Mouse (Mus musculus) natural killer cell, adult 2 months (primary cell): ENCODE data around the gene Ralgapb.
"Not testable (repeated sequence)": the region's sequence is repeated elsewhere in the genome, so short reads cannot be mapped to it uniquely, and the experiment has no call there.

Experiments used
- DNase-seq, 2 experiments: peaks; one replicate each; pipeline ENCODE4 v3.0.0; 2022; ENCODE audit warnings: low spot score in 2 of 2

Gene Ralgapb

DNA sequence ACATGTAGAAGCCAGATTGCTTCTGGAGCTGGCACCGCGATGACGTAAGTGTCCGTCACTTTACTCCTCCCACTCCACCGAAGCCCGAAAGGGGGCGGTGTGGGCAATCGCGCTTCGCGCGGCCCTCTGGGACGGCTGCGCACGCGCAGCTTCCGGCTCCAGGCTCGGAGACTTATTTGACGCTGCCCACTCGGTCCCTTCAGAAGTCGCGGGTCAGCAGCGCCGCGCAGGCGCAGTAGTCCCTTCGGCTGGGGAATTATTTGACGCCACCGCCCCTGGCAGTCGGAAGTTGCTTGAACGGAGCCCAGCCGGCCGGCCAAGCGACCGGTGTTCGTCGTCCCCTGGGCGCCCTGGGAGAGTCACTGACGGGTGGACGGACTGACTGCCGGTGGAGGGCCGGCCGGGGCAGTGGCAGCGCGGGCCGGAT is at the start of gene Ralgapb:
Gene Ralgapb (plus strand): TSS at position 254 of the 427 bp plus-strand sequence.
- DNase-seq: peak; percentile 98 to 99

DNA sequence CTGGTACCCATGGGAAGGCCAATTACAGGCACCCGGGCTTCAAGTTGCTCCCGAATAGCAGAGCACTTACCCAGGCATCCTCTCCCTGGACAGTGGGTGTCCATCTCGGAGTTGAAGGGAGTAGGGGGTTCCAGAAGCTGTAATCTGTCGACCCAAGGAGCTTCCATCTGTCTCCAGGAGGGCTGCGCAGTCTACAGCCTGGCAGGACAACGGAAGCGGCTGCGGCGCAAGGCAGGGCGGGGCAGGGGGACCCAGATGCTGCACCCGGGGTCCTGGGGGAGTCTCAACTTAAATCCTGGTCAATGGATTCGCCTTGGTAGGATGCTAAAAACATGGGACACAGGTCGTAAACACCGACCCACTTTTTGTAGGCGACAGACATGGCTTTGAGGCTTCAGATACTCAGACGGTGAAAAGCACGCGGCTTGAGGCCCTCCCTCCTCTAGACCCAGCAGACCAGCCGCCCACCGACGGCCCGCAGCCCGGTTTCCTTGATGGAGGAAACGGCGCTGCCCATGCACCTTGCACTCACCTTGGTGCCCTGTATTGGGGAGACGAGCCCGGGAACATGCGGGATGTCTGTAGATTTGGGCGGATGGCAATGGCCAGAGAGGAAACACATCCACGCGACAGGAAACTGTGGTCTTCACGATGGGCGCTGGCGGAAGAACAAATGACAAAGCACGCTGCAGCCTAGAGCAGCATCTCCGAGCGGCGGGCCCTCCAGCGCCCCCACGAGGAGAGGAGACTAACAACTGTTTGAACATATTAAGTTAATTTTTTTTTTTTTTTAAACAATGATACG is 48.6 kb upstream of the Ralgapb start:
- peak; percentile 84 to 89 for DNase-seq

DNA sequence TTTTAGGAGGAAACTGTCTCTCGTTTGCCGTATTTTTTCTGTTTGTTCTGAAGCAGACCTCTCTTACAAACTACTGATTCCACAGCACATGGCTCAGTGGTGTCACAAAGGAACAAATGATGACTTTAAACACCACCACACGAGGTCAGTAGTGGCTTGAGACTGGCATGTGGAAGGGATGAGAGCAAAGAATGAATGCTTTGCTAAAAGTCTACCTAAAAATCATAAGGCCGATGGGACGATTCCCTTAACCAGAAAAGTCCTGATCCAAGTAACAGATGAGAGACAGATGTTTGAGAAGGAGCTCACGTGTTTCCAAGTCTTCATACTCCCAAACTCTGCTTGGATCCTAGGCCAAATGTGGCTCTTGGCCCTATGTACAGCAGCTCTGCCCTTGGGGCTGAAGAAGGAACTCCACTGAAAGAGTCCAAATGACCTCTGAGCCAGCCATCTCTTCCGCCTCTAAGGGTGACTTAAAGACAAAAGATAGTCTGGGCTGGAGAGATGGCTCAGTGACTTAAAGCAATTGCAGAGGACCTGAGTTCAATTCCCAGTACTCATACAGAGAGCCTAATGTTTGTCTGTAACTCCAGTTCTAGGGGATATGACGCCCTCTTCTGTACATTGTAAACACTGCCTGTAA is 47.8 kb upstream of the Ralgapb start:
- DNase-seq: peak in 1 of 2 experiments; percentile 8

DNA sequence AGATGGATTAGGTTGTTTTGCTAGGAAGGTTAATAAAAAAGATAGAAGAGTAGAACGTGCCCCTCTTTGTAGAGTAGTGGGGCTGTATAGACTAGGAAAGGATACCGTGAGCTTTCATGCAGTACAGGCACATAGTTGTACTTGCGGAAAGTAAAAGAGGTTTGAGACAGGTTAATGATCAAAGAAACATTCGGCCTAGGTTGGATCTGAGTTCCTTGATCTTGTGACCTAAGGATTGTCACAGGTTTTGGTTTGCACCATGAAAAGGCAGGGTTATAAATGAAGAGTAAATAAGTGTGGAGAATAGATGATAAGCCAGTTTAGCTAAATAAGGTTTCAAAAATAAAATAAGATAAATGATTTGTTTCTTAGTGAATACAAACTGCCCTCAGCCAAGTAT is 45.5 kb upstream of the Ralgapb start:
- DNase-seq: no peak

DNA sequence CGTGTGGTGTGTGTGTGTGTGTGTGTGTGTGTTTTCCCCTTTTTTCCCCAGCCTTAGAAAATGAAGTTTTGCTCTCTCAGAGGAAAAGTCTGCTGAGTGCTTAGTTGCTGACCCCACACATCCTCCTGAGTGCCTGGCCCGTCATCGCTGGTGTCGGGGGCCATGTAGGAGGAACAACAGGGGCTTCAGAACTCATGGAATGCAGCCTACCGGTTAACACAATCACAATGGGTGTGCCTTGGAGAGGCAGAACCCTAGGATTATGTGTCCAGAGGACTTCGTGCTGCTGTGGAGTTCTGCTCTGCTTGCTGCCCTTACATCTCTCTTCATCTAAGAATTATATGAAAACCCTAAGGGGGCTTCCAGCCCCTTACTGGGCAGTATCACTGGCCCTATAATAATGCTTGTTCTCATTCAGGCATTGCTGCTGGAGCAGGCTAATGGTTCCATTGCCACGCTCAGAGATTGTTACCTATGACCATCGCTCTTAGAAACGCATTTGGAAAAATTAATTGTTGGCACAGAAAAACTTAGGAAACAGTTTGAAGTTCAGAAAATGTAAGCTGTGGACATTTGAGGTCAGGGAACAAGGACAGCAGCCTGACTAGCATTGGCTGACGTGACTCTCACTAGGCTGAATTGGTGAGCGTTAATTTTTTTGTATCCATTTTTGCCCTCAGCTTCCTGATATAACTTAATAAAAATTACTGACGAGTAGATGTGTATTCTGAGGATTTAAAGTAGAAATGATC is 44.4 kb upstream of the Ralgapb start:
- DNase-seq: no peak

DNA sequence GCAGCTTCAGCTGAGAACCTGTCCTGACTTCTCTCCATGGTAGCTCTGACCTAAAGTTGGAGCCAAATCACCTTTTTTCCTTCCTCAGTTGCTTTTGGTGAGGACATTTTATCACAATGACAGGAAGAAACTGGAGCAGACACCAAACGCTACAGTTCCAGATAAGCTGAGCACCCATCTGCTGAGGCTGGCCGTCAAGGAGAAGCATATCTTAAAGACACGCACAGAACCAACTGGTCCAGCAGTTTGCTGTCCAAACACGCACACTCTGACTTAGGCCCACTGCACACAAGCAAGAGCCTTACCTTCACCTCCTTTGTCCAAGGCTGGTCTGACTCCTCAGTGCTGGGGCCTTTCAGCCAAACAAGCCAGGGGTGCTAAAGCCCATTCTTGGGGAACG is 42.0 kb upstream of the Ralgapb start:
- no peak for DNase-seq

DNA sequence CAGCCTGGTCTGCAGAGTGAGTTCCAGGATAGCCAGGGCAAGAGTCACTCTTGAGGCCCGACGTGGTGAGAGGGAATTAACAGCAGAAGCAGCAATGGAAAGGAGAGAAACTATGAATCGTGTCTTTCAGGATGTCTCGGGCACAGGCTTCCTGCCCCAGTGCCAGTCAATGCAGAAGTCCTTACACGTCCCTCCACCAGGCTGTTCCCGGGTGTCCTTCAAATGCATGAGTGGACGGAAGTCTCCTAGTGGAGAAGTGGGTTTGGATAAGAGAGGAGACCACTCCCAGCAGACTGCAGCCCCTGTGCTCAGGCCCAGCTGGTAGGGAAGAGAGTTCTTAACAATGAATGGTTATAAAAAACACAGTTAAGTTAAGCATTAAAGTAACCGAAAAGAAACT is 41.3 kb upstream of the Ralgapb start:
- no peak for DNase-seq

DNA sequence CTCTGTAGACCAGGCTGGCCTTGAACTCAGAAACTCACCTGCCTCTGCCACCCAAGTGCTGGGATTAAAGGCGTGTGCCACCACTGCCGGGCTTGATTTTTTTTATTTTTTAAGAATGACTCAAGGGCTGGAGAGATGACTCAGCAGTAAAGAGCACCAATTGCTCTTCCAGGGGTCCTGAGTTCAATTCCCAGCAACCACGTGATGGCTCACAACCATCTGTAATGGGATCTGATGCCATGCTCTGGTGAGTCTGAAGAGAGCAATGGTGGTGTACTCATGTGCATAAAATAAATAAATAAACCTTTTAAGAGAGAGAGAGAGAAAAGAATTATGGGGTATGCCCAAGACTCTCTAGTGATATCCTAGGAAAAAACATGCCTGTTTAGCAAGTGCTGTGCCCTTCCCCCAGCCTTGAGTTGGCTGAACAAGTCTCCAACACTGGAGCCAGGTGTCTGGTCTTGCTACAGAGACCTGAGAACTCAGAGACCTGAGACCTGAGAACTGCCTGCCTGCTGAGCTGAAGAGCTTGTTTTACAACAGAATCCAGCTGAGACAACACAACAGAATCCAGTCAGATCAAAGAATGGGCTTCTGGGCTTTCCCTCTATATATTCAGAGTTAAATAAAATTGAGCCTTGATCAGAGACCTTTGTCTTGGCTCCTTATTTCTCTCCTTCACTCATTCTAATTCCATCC is 40.0 kb upstream of the Ralgapb start:
- no peak for DNase-seq

DNA sequence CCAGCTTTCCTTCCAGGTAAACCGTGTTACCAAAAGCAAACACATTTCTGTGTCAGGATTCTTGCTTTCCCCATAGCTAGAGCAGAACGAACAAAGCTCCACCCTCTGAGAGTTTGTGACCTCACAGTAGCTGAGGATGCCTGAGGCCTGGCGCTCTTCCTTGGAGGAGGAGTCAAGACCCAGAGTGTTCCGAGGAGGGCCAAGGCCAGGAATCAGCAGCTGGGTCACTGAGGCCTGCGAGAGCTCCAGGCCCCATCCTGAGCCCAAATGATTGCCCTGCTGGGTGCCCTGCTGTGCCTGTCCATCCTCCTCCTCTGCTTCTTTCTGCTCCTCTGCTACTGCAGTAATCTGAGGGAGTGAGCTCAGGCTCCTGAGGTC is 39.5 kb upstream of the Ralgapb start:
- no peak for DNase-seq

DNA sequence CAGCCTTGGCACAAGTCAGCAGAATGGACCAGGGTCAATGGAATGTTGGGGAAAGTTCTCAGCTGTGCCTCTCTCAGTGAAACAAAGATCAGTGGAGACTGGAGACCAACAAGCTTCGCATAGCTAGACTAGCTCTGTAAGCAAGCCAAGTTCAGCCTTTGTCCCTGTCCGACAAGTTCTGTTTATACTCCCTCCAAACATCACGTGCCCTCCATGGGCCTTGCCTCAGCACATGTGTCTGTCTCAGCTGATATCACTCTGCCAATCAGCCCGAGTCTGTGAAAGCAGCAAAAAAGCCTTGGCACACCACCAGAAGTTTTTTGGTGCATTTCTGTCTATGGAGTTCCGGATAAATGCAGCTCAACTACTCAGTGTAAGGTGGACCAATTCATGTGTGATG is 36.6 kb upstream of the Ralgapb start:
- no peak for DNase-seq

DNA sequence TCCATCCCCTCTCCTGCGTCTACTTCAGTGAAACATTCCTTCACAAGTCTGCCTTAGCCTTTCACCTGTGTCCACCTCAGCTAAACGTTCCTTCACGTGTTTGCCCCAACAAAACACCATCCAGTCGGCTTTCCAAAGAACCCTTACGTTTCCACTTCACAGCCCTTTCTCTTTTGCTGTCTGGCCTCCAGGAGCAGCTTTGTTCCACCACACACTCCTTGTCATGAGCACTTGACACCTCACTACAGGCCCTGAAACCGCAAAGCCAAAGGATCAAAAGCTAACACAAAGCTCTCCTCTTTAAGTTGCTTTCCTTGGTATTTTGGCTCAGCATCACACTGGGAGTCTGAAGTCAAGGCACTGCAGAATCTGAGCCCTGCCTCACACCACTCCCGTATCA is 36.1 kb upstream of the Ralgapb start:
- no peak for DNase-seq

DNA sequence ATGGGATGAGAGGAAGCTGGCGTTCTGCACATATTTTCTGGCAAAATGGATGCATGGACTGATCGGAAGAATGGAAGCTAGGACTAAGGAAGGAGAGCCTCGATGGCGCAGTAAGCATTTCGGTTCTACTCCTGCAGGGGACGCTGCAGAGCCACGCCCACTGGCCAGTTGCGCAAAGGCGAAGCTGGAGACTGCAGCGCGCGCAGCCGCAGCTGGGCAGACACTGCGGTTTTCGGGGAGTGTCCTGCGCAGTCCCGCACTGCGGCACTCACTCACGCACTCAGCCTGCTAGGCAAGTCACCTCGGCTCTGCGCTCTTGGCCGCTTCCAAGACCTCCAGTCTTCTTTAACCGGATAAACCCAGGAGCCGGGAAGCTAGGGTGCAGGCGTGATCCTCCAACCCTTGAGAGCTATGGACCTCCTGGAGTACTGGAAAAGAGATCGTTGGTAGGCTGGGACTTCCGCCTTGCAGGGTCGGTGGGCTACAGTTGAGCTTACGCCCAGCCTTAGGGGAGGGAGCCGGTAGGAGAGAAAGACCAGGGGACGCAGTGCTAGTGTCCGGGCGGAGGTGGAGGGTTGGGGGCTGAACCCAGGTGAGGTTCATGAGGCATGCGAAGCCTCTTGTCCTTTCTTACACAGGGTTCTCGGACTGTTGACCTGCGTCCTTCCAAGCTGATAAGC is 34.1 kb upstream of the Ralgapb start, which contains the start of gene Snhg11:
Gene Snhg11 (plus strand): TSS at position 196 of the 680 bp plus-strand sequence.
- DNase-seq: no peak

DNA sequence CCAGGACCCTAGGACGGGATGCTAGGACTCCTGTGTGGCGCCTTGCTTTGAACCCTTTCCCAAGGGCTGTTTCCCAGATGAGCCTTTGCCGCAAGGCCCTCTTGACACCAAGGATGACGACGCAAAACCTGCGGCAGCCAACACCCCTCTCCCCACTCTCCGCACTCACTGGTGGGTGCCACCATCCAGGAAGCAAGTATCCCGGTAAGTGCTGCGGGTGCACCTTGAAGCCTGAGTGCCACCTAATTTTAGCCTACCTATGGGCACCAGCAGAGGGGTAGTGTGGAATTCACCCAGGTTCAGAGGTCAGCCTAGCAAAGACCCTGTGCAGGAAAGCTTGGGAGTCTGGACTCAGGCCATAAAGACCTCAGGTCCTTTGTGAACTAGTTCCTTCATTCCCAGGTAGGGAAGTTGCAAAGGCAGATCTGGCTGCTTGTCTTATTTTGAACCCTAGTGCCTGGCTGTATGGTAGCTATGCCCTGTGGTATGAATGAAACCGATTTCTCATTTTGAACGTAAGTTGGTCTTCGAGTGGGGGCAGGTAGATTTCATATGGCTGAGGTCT is 33.4 kb upstream of the Ralgapb start:
- DNase-seq: no peak

DNA sequence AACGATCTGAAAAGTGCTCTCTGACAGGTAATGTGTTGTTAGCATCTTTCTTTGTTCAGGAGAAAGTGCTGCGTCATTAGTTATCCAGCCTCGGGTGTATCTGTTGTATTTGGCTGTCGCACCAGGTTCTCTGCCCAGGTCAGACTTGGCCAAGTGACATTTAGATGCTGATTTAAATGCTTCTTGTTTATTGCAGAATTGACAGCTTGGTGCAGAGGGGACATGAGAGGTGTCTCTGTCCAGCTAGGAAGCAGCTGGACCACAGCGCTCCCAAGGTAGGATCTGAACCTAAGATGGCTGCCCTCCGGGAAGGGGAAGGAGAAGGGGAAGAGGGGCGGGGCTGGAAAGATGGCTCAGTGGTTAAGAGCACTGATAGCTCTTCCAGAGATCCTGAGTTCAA is 32.9 kb upstream of the Ralgapb start:
- DNase-seq: no peak

DNA sequence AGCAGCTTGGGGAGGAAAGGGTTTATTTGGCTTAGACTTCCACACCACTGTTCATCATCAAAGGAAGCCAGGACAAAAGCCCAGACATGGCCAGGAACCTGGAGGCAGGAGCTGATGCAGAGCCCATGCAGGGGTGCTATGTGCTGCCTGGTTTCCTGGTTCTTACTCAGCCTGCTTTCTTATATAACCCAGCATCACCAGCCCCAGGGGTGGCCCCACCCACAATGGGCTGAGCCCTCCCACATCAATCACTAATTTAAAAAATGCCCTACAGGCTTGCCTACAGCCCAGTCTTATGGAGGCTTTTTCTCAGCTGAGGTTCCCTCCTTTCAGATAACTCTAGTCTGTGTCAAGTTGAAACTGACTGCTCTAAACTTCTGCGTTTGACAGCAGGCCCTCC is 31.8 kb upstream of the Ralgapb start:
- no peak for DNase-seq

DNA sequence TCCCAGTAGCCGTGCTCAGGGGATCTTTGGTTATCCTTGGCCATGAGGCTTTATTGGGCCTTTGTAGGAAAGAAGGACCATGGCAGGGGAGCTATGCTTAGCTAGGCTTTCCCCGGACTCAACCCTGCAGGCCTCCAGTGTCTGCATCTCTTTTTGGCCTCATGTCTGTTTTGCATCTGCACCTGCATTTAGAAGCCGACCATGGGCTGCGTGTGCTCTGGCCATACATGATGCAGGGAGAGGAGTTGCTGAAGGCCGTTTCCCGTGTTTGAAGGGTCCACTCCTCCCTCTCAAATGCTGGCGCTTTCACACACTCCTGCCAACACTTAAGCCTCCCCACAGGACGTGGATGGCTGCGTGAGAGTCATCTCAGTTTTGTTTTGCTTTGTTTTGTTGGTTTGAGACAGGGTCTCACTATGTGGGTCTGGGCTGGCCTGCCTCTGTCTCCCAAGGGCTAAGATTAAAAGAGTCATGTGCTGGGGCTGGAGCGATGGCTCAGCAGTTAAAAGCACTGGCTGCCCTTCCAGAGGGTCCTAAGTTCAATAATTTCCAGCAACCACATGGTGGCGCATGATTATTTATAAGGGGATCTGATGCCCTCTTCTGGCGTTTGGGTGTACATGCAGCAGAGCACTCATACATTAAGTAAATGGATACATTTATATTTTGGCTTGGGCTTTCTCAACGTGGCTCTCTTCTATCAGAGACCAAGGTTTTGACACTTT is 30.1 kb upstream of the Ralgapb start:
- peak; percentile 49 to 63 for DNase-seq

DNA sequence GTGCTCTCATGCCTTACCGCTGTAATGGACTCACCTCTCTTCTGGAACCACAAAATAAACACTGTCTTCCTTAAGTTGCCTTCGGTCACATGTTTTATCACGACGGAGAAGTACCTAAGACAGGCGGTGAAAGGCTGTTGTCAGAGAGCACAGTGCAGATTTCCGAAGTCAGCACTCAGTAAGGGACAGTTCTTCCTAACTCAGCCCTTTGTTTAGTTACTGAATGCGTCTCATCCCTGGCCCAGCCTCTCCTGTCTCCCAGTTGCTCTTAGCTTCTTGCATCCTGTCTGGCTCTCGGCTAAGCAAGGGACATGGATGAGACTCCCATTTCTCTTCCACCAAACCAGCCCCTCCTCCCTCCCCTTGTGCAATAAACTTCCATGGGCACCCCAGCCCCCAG is 23.6 kb upstream of the Ralgapb start:
- DNase-seq: no peak

DNA sequence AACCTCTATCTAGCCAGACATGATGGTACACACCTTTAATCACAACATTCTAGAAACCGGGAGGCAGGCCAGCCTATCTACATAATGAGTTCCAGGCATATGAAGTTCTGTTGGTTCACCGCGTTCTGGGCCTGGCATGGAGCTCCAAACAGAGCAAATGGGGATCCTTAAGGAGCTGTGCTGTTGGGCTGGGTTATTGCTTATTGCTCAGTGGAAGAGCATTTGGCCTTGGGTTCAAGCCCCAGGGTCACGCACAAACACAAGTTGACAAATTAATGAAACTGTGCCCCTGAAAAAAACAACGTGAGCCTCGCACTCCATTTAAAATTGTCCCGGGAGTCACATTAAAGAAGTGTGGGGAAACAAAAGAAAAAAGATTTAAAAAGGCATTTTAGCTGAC is 20.2 kb upstream of the Ralgapb start:
- no peak for DNase-seq

DNA sequence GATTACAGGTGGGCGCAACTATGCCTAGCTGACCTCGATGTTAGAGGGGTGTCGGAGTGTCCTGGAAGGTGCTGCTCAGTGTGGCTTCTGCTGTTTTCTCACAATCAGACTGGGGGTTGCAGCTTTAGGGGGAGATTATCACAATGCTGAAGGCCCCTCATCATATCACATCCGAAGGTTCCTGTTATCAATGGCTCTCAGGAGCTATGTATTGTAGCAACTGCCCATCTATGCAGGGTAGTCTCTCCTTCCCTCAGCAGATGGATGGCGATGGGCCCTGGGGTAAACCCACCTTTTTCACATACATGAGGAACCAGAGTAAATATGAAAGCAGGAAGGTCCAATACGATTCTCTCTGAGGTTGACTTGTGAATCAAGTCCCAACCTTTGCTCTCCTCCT is 13.3 kb upstream of the Ralgapb start:
- no peak for DNase-seq

DNA sequence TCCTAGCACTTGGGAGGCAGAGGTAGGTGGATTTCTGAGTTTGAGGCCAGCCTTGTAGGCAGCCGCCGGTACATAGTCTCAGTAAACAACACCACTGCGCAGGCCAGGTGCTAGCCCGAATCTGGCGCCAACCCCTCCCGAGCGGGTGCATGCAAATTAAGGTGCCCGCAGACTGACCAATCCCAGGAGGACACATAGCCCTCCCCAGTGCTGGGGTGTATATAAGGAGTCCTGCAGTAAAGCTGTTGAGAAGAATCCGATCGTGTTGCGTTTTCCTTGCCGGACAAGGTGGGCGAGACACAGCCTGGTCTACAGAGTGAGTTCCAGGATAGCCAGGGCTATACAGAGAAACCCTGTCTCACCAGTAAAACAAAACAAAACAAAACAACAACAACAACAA is 12.5 kb upstream of the Ralgapb start:
- DNase-seq: not testable (repeated sequence)
